Mouse (Mus musculus): Measurements from ENCODE around the gene Usp19.

Usp19 gene

GRCm38 (mm10) chr9:108499231-108499630 is 8.8 kb downstream of the Usp19 start:
- DNase-seq (ENCODE audit: low read depth, low spot score) = no peak

GRCm38 (mm10) chr9:108499943-108500342 is 9.5 kb downstream of the Usp19 start:
- DNase-seq (ENCODE audit: low read depth, low spot score) = no peak

- DNase-seq (ENCODE audit: low read depth, low spot score) = no peak
Measured at GRCm38 (mm10) chr9:108506901-108507300, 16.5 kb downstream of the Usp19 start.

GRCm38 (mm10) chr9:108507619-108508434 is 17.4 kb downstream of the Usp19 start, which contains the start of gene Qars:
Gene Qars (plus strand): TSS chr9:108507706.
- peak; percentile 90 for DNase-seq (ENCODE audit: low read depth, low spot score)

GRCm38 (mm10) chr9:108508776-108509175 is 18.4 kb downstream of the Usp19 start:
- DNase-seq (ENCODE audit: low read depth, low spot score) = no peak

GRCm38 (mm10) chr9:108516380-108517251 is 26.2 kb downstream of the Usp19 start, which contains the start of gene Qrich1:
Gene Qrich1 (plus strand): TSS chr9:108516806.
- peak; percentile 97 for DNase-seq (ENCODE audit: low read depth, low spot score)

GRCm38 (mm10) chr9:108517253-108517930 is 27.0 kb downstream of the Usp19 start:
- no peak for DNase-seq (ENCODE audit: low read depth, low spot score)

- no peak for DNase-seq (ENCODE audit: low read depth, low spot score)
Measured at GRCm38 (mm10) chr9:108517931-108518332, 27.5 kb downstream of the Usp19 start.

GRCm38 (mm10) chr9:108521604-108522003 is 31.2 kb downstream of the Usp19 start:
- DNase-seq (ENCODE audit: low read depth, low spot score) = no peak

- no peak for DNase-seq (ENCODE audit: low read depth, low spot score)
Measured at GRCm38 (mm10) chr9:108523341-108523740, 32.9 kb downstream of the Usp19 start.

- no peak for DNase-seq (ENCODE audit: low read depth, low spot score)
Measured at GRCm38 (mm10) chr9:108525400-108525799, 35.0 kb downstream of the Usp19 start.

GRCm38 (mm10) chr9:108530954-108531353 is 40.6 kb downstream of the Usp19 start:
- no peak for DNase-seq (ENCODE audit: low read depth, low spot score)

- DNase-seq (ENCODE audit: low read depth, low spot score) = no peak
Measured at GRCm38 (mm10) chr9:108531496-108531895, 41.1 kb downstream of the Usp19 start.

GRCm38 (mm10) chr9:108540846-108541245 is 50.4 kb downstream of the Usp19 start:
- DNase-seq (ENCODE audit: low read depth, low spot score) = no peak

- no peak for DNase-seq (ENCODE audit: low read depth, low spot score)
Measured at GRCm38 (mm10) chr9:108545986-108546385, 55.6 kb downstream of the Usp19 start.

GRCm38 (mm10) chr9:108546875-108547274 is 56.5 kb downstream of the Usp19 start:
- no peak for DNase-seq (ENCODE audit: low read depth, low spot score)

Data from brain, embryonic 18.5 days (tissue).